Mouse (Mus musculus) ES-Bruce4 (cell line): ENCODE results near the gene Olah.

Experiments used
- CTCF ChIP-seq: IDR thresholded peaks from one replicate; pipeline ENCODE4 v1.8.1; 2011; ENCODE audit warnings: low read depth, low read length
- POLR2A ChIP-seq: IDR thresholded peaks from one replicate; pipeline ENCODE4 v1.8.1; 2011; ENCODE audit warnings: low read length; ENCODE audit not compliant: insufficient read depth

GRCm38 (mm10) chr2:3327351-3327750 is 69.7 kb downstream of the Olah start:
- peak; percentile 60 for TF ChIP-seq CTCF
- TF ChIP-seq POLR2A = no peak
